Mouse (Mus musculus) thymus, adult 2 months (tissue): Measurements from ENCODE around the gene Pim1.

ENCODE experiments used
- CTCF ChIP-seq: fragments of 200-500 bp; IDR thresholded peaks from 2 replicates; pipeline ENCODE4 v1.5.1; 2012; ENCODE audit warnings: mild to moderate bottlenecking, control low read depth, low read length, moderate library complexity, borderline replicate concordance; ENCODE audit not compliant: control insufficient read depth, poor library complexity, insufficient read depth; ENCODE audit errors: extremely low read depth
- POLR2A ChIP-seq: fragments of 200-500 bp; IDR thresholded peaks from 2 replicates; pipeline ENCODE4 v1.6.1; 2012; ENCODE audit warnings: mild to moderate bottlenecking, low read length, control low read depth, moderate library complexity; ENCODE audit not compliant: control insufficient read depth, poor library complexity, insufficient read depth; ENCODE audit errors: extremely low read depth

DNA sequence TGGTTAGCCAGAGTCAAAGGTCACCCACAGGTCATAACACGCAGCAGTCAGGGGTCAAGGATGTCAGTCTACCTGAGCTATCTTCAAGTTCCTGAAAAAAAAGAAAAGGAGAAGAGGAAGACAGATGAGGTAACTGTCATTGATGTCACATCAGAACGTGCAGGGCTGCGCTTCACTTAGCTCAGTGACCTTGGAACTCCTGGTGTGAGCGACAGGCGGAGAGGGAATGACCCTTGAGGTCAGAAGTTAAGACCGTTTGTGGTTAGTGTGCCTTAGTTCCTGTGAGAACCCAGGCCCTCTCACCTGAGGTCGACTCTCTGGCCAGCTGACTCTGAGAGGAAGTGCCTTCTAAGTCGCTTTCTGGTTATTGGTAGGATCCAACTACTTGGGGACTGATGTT lies 20.1 kb downstream of the Pim1 start:
- TF ChIP-seq POLR2A, result no peak
- TF ChIP-seq CTCF, result no peak
